Mouse (Mus musculus) brown adipose tissue, adult 24 weeks (tissue): ENCODE data around the gene Frmd4b. TPM values are rescaled to one million over a fixed set of nuclear protein-coding genes. Genes with fewer than 3 reads are reported as not detected.
"Not testable (repeated sequence)": the region's sequence is repeated elsewhere in the genome, so short reads cannot be mapped to it uniquely, and the experiment has no call there.

Experiments
- H3K27ac ChIP-seq: fragments of 200-500 bp; replicated peaks from 2 replicates; pipeline ENCODE4 v1.5.1; 2012; ENCODE audit warnings: low read depth, mild to moderate bottlenecking, low read length
- H3K4me1 ChIP-seq: fragments of 200-500 bp; 2 replicates; pipeline ENCODE4 v1.6.1; 2012; ENCODE audit warnings: low read length, mixed read lengths; ENCODE audit not compliant: control insufficient read depth, insufficient read depth, insufficient read length
- H3K4me3 ChIP-seq: fragments of 200-500 bp; 2 replicates; pipeline ENCODE4 v1.5.1; 2012; ENCODE audit warnings: low read depth, mild to moderate bottlenecking, low read length, moderate library complexity; ENCODE audit not compliant: insufficient read depth
- polyA plus RNA-seq: library from polyadenylated mRNA; stranded (reverse); fragments of >200 nt; gene quantifications from 2 replicates; pipeline ENCODE4 v1.2.4, GENCODE M21; 2012; ENCODE audit not compliant: missing spikeins, insufficient read depth, insufficient read length

The Frmd4b gene
- polyA plus RNA-seq, 1 experiment: 3.2 TPM

DNA sequence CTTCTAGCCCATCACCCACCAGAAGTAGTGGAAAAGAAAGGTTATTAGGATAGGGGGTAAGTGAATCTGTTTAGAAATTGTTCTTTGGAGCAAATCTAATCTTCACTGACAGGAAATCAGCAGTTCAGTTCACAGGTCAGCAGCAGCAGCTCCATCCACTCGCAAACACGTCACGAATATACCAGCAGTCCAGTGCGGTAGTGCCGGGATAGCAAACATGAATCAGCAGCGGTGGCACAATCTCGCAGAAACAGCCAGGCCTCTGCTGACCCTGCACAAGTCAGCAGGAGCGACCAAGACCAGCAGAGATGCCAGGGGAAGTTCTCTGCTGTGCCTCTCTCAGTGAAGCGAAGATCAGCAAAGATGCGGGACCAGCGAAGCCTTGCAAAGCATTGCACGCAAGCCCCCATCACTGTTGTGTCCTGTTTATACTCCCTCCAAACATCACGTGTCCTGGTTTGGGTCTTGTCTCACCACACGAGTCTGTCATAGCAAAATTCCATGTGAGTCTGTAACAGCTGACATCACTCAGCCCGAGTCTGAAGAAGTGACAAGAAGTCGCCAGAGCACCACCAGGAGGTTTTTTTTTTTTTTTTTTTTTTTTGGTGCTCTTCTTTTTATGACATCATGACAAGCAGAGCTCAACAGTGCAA, 344.2 kb downstream of the Frmd4b start:
- Histone ChIP-seq H3K4me1 (no peaks in the 10 kb centered on the region), H3K27ac (0 out of 2 replicates have a peak overlapping the region, but pooled peaks have one; percentile 5), H3K4me3 (no peak overlapping the region)

GRCm38 (mm10) chr6:97272349-97272748, 345.0 kb downstream of the Frmd4b start:
- H3K4me3 ChIP-seq: no peak overlapping the region

GRCm38 (mm10) chr6:97269596-97269995, 347.7 kb downstream of the Frmd4b start:
- no peak overlapping the region for H3K27ac ChIP-seq

More at GRCm38 (mm10) chr6:97272349-97272748, 345.0 kb downstream of the Frmd4b start:
- no peaks in the 10 kb centered on the region for H3K4me1 ChIP-seq
- H3K27ac ChIP-seq: no peak overlapping the region

DNA sequence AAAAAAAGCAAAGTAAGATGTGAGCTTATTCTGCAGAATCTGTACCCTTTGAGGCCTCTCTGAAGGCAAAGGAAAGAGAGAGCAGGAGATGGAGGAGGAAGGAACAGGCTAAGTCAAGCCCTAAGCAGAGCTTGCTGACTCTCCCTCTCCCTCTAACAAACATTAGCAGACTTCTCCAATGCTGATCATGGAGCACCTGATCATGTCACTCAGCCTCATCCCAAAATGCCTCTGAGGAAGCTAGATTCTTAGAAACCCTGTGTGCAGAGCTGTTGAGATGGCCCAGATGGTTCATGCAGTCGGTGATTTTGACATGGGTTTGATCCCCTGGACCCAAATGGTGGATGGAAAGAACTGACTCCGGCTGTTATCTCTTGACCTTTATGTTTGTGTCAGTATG, 350.2 kb downstream of the Frmd4b start:
- Histone ChIP-seq H3K4me1 (no peaks in the 10 kb centered on the region), H3K27ac (no peak overlapping the region), H3K4me3 (no peak overlapping the region)

More at GRCm38 (mm10) chr6:97269596-97269995, 347.7 kb downstream of the Frmd4b start:
- H3K4me1 ChIP-seq: no peaks in the 10 kb centered on the region
- no peak overlapping the region for H3K4me3 ChIP-seq

DNA sequence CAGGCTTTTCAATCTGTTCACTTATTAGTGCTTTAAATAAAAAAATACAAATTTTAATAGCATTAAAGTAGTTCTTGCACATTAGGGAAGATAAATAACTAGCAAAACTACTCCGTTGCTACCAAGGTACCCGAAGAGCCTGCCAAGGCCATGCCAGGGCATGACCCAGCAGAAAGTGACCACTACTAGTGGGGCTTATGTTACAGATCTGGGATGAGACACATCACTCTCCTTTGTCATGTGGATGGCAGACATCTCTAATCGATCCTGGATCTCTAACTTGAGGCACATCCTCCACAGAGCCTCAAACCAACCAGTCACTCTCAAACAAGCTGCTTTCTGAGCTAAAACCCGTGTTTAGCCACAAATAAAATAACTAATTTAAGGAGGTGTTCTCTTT, 350.7 kb downstream of the Frmd4b start:
- H3K4me3 ChIP-seq: no peak overlapping the region
- no peaks in the 10 kb centered on the region for H3K4me1 ChIP-seq
- no peak overlapping the region for H3K27ac ChIP-seq

GRCm38 (mm10) chr6:97265705-97266104, 351.6 kb downstream of the Frmd4b start:
- no peak overlapping the region for H3K27ac ChIP-seq
- H3K4me1 ChIP-seq: no peaks in the 10 kb centered on the region
- no peak overlapping the region for H3K4me3 ChIP-seq

DNA sequence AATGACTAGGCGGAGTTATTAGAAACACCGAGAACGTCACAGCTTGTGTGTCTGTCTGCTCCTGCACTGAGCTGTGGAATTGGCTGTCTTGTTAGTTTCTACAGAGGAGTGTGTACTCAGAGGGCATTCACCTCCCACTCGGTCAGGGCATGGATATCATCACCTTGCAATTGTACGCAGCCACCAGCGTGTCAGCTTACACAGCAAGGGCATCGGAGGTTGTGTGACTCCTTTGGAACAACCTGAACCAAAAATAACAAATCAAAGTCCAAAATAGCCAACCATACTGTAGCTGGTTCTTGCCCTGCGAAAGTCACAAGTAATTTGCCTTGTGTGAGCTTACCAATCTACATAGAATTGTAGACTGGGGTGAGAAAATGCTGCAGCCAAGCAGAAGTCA, 352.1 kb downstream of the Frmd4b start:
- Histone ChIP-seq H3K27ac (no peak overlapping the region), H3K4me1 (no peaks in the 10 kb centered on the region), H3K4me3 (no peak overlapping the region)

- not testable (repeated sequence) for H3K27ac ChIP-seq, H3K4me1 ChIP-seq, H3K4me3 ChIP-seq
Measured at GRCm38 (mm10) chr6:97263750-97264149, 353.6 kb downstream of the Frmd4b start.

DNA sequence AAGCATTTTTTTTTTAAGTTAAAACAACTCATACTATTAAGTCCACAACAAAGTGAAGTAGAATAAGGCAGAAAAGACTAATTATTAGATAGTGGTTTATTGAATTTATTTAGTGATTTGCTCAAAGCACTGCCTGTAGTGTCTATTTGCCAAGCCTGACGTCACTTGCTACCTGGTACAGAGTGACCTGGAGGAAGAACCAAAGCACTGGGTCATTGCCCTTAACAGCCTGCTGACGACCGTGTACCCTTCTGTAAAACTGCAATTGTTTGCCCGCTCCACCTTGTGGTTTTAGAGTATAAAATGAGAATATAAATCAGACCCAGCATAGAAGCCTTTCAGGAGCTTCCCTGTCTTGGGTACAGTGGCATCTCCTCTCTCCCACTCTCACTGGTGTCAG, 355.1 kb downstream of the Frmd4b start:
- H3K4me3 ChIP-seq: no peak overlapping the region
- H3K4me1 ChIP-seq: no peaks in the 10 kb centered on the region; the same call in 1 of the 2 replicates
- H3K27ac ChIP-seq: no peak overlapping the region

DNA sequence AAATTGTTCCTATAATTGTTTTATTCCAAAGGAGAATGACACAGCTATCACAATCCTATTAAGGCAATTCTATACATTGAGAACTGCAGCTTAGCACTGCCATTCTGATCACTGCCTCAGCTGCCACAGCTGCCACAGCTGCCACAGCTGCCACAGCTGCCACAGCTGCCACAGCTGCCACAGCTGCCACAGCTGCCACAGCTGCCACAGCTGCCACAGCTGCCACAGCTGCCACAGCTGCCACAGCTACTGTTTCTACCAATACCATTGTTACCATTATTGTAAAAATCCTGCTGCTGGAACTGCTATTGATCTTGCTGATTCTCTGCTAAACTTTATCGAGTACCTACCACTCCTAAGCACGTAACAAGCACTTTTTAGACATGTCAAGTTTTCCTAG, 357.4 kb downstream of the Frmd4b start:
- H3K4me3 ChIP-seq, H3K27ac ChIP-seq, H3K4me1 ChIP-seq: not testable (repeated sequence)

- H3K4me1 ChIP-seq: no peaks in the 10 kb centered on the region; the same call in 1 of the 2 replicates
- no peak overlapping the region for H3K27ac ChIP-seq
- no peak overlapping the region for H3K4me3 ChIP-seq
Measured at GRCm38 (mm10) chr6:97258489-97258888, 358.9 kb downstream of the Frmd4b start.

- H3K27ac ChIP-seq: peak within 1 kb of the TSS; percentile 71
- H3K4me1 ChIP-seq: no peaks in the 10 kb centered on the region
- 0 out of 2 replicates have a peak within 1 kb of the TSS, but pooled peaks have one; percentile 11 for H3K4me3 ChIP-seq
Measured at GRCm38 (mm10) chr6:97252711-97253221, 364.6 kb downstream of the Frmd4b start, which contains the start of gene Lmod3. Lmod3 (minus strand) TSS chr6:97252759.

DNA sequence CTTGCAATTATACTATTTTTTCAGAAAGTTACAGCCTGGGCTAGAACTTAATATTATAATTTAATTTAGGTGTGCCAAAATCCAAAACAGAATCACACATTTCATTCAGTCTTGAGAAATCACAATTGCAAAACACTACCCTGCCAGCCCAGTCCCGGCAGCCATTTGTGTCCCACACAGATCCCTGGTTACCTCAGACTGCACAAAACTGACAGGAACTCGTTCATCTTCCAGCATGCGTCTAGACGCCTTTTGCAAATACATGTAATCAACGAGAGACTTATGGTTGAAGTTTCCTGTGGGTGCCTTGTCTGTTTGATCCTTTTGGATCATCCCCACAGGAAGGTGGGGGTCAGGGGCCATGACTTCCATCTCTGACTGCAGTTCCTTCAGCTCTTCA, 365.3 kb downstream of the Frmd4b start:
- Histone ChIP-seq H3K4me3 (no peak overlapping the region), H3K27ac (peak overlapping the region; percentile 71), H3K4me1 (no peaks in the 10 kb centered on the region)

GRCm38 (mm10) chr6:97250966-97251365, 366.4 kb downstream of the Frmd4b start:
- Histone ChIP-seq H3K27ac (no peak overlapping the region), H3K4me1 (no peaks in the 10 kb centered on the region), H3K4me3 (no peak overlapping the region)

DNA sequence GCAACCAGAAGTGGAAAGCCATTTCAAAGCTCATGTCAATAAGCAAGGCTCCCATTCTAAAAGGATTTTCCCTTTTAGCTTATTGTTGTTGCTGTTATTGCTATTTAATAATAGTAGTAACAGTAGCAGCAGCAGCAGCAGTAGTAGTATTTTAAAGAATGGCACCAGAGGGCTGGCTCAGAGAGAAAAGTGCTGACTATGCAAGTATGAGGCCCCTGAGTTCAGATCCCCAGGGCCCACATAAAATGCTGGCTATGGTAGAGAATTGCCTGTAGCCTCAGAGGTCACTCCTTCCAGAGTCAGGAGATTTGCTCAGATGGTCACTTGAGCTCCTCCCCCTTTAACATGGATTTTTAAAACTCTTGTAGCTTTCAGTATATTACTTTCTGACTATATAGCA, 372.1 kb downstream of the Frmd4b start:
- H3K4me1 ChIP-seq: no peaks in the 10 kb centered on the region
- no peak overlapping the region for H3K4me3 ChIP-seq
- H3K27ac ChIP-seq: no peak overlapping the region

- Histone ChIP-seq H3K27ac (no peak overlapping the region), H3K4me3 (no peak overlapping the region), H3K4me1 (no peaks in the 10 kb centered on the region)
Measured at GRCm38 (mm10) chr6:97242522-97242921, 374.8 kb downstream of the Frmd4b start.
